Mouse (Mus musculus) WW6 (cell line): Measurements from ENCODE around the gene Mab21l1.

Experiments
- DNase-seq: peaks from one replicate; pipeline ENCODE4 v3.0.0-alpha.2; 2013; ENCODE audit warnings: low read depth, low spot score

The Mab21l1 gene

GRCm38 (mm10) chr3:55782056-55782687 is at the start of gene Mab21l1:
Gene Mab21l1 (plus strand): TSS chr3:55782510.
- no peak for DNase-seq

- no peak for DNase-seq
These were observed 48.6 kb upstream of the Mab21l1 start for GRCm38 (mm10) chr3:55733665-55734064.

GRCm38 (mm10) chr3:55741428-55741827 is 40.9 kb upstream of the Mab21l1 start:
- no peak for DNase-seq

- no peak for DNase-seq
These were observed 40.1 kb upstream of the Mab21l1 start for GRCm38 (mm10) chr3:55742218-55742617.

GRCm38 (mm10) chr3:55742654-55743053 is 39.7 kb upstream of the Mab21l1 start:
- no peak for DNase-seq

GRCm38 (mm10) chr3:55743885-55744284 is 38.4 kb upstream of the Mab21l1 start:
- DNase-seq: no peak

GRCm38 (mm10) chr3:55750445-55751065 is 31.8 kb upstream of the Mab21l1 start:
- no peak for DNase-seq

GRCm38 (mm10) chr3:55751363-55751762 is 30.9 kb upstream of the Mab21l1 start:
- no peak for DNase-seq

- DNase-seq: no peak
These were observed 29.8 kb upstream of the Mab21l1 start for GRCm38 (mm10) chr3:55752558-55752957.

GRCm38 (mm10) chr3:55753872-55754271 is 28.4 kb upstream of the Mab21l1 start:
- DNase-seq: no peak

GRCm38 (mm10) chr3:55754981-55755608 is 27.2 kb upstream of the Mab21l1 start:
- DNase-seq: no peak

- DNase-seq: no peak
These were observed 26.3 kb upstream of the Mab21l1 start for GRCm38 (mm10) chr3:55755805-55756601.

- no peak for DNase-seq
These were observed 25.6 kb upstream of the Mab21l1 start for GRCm38 (mm10) chr3:55756602-55757190.

- no peak for DNase-seq
These were observed 24.0 kb upstream of the Mab21l1 start for GRCm38 (mm10) chr3:55758297-55758696.

GRCm38 (mm10) chr3:55763591-55763990 is 18.7 kb upstream of the Mab21l1 start:
- no peak for DNase-seq

GRCm38 (mm10) chr3:55768654-55769053 is 13.7 kb upstream of the Mab21l1 start:
- no peak for DNase-seq

- DNase-seq: no peak
These were observed 13.0 kb upstream of the Mab21l1 start for GRCm38 (mm10) chr3:55769308-55769707.

- no peak for DNase-seq
These were observed 8.1 kb upstream of the Mab21l1 start for GRCm38 (mm10) chr3:55774203-55774602.

GRCm38 (mm10) chr3:55775245-55775644 is 7.1 kb upstream of the Mab21l1 start:
- no peak for DNase-seq

GRCm38 (mm10) chr3:55775753-55776152 is 6.6 kb upstream of the Mab21l1 start:
- DNase-seq: no peak

GRCm38 (mm10) chr3:55777501-55777900 is 4.8 kb upstream of the Mab21l1 start:
- DNase-seq: no peak
